Mouse (Mus musculus): ENCODE data around the gene Zfp689. TPM values are rescaled to one million over a fixed set of nuclear protein-coding genes. Genes with fewer than 3 reads are reported as not detected.
A peak's percentile ranks its signal among the peaks of the same experiment; 100 is the strongest.
"Not testable (repeated sequence)": the region's sequence is repeated elsewhere in the genome, so short reads cannot be mapped to it uniquely, and the experiment has no call there.

Zfp689 gene
- polyA plus RNA-seq, 1 experiment from 2014 or later: 12.6 TPM

GRCm38 (mm10) chr7:127458371-127459122, 9.6 kb upstream of the Zfp689 start:
- H3K9me3 ChIP-seq (ENCODE audit: control insufficient read depth, low read length); ATAC-seq (ENCODE audit: low FRiP score); H3K9ac ChIP-seq (ENCODE audit: low read length); H3K27ac ChIP-seq (ENCODE audit: low read depth, low read length); H3K27me3 ChIP-seq (ENCODE audit: control insufficient read depth, insufficient read depth, low read length); H3K4me2 ChIP-seq; H3K4me1 ChIP-seq (ENCODE audit: control insufficient read depth, insufficient read depth, low read length); H3K4me3 ChIP-seq (ENCODE audit: low read depth, low read length): not testable (repeated sequence)
- peaks cover 14% of the 10 kb centered on the region for H3K36me3 ChIP-seq (ENCODE audit: control insufficient read depth, insufficient read depth, low read length)
- 82% methylated on average over 3 of the region's 3 CpGs for WGBS
- peak; percentile 62 for DNase-seq (ENCODE audit: low spot score, missing footprints)

GRCm38 (mm10) chr7:127454905-127455304, 5.9 kb upstream of the Zfp689 start:
- Histone ChIP-seq H3K36me3 (ENCODE audit: control insufficient read depth, insufficient read depth, low read length) (peaks cover 20% of the 10 kb centered on the region), H3K9me3 (ENCODE audit: control insufficient read depth, low read length) (no peaks in the 10 kb centered on the region; the same call in 1 of the 2 replicates), H3K27me3 (ENCODE audit: control insufficient read depth, insufficient read depth, low read length) (no peaks in the 10 kb centered on the region), H3K9ac (ENCODE audit: low read length) (no peak overlapping the region), H3K27ac (ENCODE audit: low read depth, low read length) (no peak overlapping the region), H3K4me3 (ENCODE audit: low read depth, low read length) (no peak overlapping the region), H3K4me1 (ENCODE audit: control insufficient read depth, insufficient read depth, low read length) (peaks cover 20% of the 10 kb centered on the region), H3K4me2 (no peak overlapping the region)
- DNase-seq (ENCODE audit: low spot score, missing footprints) (no peak), ATAC-seq (ENCODE audit: low FRiP score) (no peak)
- WGBS: 94% methylated on average over 7 of the region's 7 CpGs

GRCm38 (mm10) chr7:127453056-127453455, 4.1 kb upstream of the Zfp689 start:
- H3K36me3 ChIP-seq (ENCODE audit: control insufficient read depth, insufficient read depth, low read length): peaks cover 20% of the 10 kb centered on the region
- H3K4me3 ChIP-seq (ENCODE audit: low read depth, low read length): no peak overlapping the region
- WGBS: 95% methylated on average over 2 of the region's 2 CpGs
- no peaks in the 10 kb centered on the region for H3K27me3 ChIP-seq (ENCODE audit: control insufficient read depth, insufficient read depth, low read length)
- H3K4me2 ChIP-seq: no peak overlapping the region
- no peak overlapping the region for H3K9ac ChIP-seq (ENCODE audit: low read length)
- H3K27ac ChIP-seq (ENCODE audit: low read depth, low read length): no peak overlapping the region
- ATAC-seq (ENCODE audit: low FRiP score) (no peak), DNase-seq (ENCODE audit: low spot score, missing footprints) (no peak)
- H3K4me1 ChIP-seq (ENCODE audit: control insufficient read depth, insufficient read depth, low read length): peaks cover 24% of the 10 kb centered on the region
- no peaks in the 10 kb centered on the region; the same call in 1 of the 2 replicates for H3K9me3 ChIP-seq (ENCODE audit: control insufficient read depth, low read length)

- no peak overlapping the region for H3K27ac ChIP-seq (ENCODE audit: low read depth, low read length)
- no peak for ATAC-seq (ENCODE audit: low FRiP score)
- no peaks in the 10 kb centered on the region for H3K27me3 ChIP-seq (ENCODE audit: control insufficient read depth, insufficient read depth, low read length)
- H3K36me3 ChIP-seq (ENCODE audit: control insufficient read depth, insufficient read depth, low read length): peaks cover 14% of the 10 kb centered on the region
- H3K9me3 ChIP-seq (ENCODE audit: control insufficient read depth, low read length): no peaks in the 10 kb centered on the region
- peak overlapping the region; percentile 65 for H3K4me2 ChIP-seq
- H3K9ac ChIP-seq (ENCODE audit: low read length): peak overlapping the region; percentile 52
- DNase-seq (ENCODE audit: low spot score, missing footprints): no peak
- peaks cover 28% of the 10 kb centered on the region for H3K4me1 ChIP-seq (ENCODE audit: control insufficient read depth, insufficient read depth, low read length)
- peak overlapping the region; percentile 85 for H3K4me3 ChIP-seq (ENCODE audit: low read depth, low read length)
- WGBS: 87% methylated on average over 7 of the region's 7 CpGs
Observed at GRCm38 (mm10) chr7:127449966-127450365, 1.0 kb upstream of the Zfp689 start.

GRCm38 (mm10) chr7:127443976-127444375, 5.0 kb downstream of the Zfp689 start:
- Histone ChIP-seq H3K4me1 (ENCODE audit: control insufficient read depth, insufficient read depth, low read length) (peaks cover 4% of the 10 kb centered on the region; the same call in 1 of the 2 replicates), H3K9me3 (ENCODE audit: control insufficient read depth, low read length) (no peaks in the 10 kb centered on the region), H3K27me3 (ENCODE audit: control insufficient read depth, insufficient read depth, low read length) (no peaks in the 10 kb centered on the region), H3K27ac (ENCODE audit: low read depth, low read length) (no peak overlapping the region), H3K4me2 (no peak overlapping the region), H3K9ac (ENCODE audit: low read length) (no peak overlapping the region), H3K36me3 (ENCODE audit: control insufficient read depth, insufficient read depth, low read length) (peaks cover 31% of the 10 kb centered on the region), H3K4me3 (ENCODE audit: low read depth, low read length) (no peak overlapping the region)
- no peak for DNase-seq (ENCODE audit: low spot score, missing footprints)
- ATAC-seq (ENCODE audit: low FRiP score): no peak
- WGBS: 95% methylated on average over 18 of the region's 20 CpGs

- Histone ChIP-seq H3K27me3 (ENCODE audit: control insufficient read depth, insufficient read depth, low read length) (no peaks in the 10 kb centered on the region), H3K27ac (ENCODE audit: low read depth, low read length) (no peak overlapping the region), H3K36me3 (ENCODE audit: control insufficient read depth, insufficient read depth, low read length) (peaks cover 9% of the 10 kb centered on the region), H3K4me2 (no peak overlapping the region), H3K4me1 (ENCODE audit: control insufficient read depth, insufficient read depth, low read length) (no peaks in the 10 kb centered on the region), H3K9ac (ENCODE audit: low read length) (no peak overlapping the region), H3K9me3 (ENCODE audit: control insufficient read depth, low read length) (peaks cover 6% of the 10 kb centered on the region), H3K4me3 (ENCODE audit: low read depth, low read length) (no peak overlapping the region)
- DNase-seq (ENCODE audit: low spot score, missing footprints): no peak
- ATAC-seq (ENCODE audit: low FRiP score): no peak
- 91% methylated on average over 3 of the region's 3 CpGs for WGBS
Observed at GRCm38 (mm10) chr7:127437724-127438123, 11.2 kb downstream of the Zfp689 start.

- DNase-seq (ENCODE audit: low spot score, missing footprints): no peak
- Histone ChIP-seq H3K4me3 (ENCODE audit: low read depth, low read length) (no peak overlapping the region), H3K27me3 (ENCODE audit: control insufficient read depth, insufficient read depth, low read length) (no peaks in the 10 kb centered on the region), H3K9ac (ENCODE audit: low read length) (no peak overlapping the region), H3K36me3 (ENCODE audit: control insufficient read depth, insufficient read depth, low read length) (no peaks in the 10 kb centered on the region), H3K9me3 (ENCODE audit: control insufficient read depth, low read length) (peaks cover 6% of the 10 kb centered on the region), H3K27ac (ENCODE audit: low read depth, low read length) (no peak overlapping the region), H3K4me2 (no peak overlapping the region), H3K4me1 (ENCODE audit: control insufficient read depth, insufficient read depth, low read length) (no peaks in the 10 kb centered on the region)
- ATAC-seq (ENCODE audit: low FRiP score): no peak
- 94% methylated on average over 4 of the region's 4 CpGs for WGBS
Observed at GRCm38 (mm10) chr7:127435206-127435605, 13.8 kb downstream of the Zfp689 start.

GRCm38 (mm10) chr7:127426354-127426753, 22.6 kb downstream of the Zfp689 start:
- Histone ChIP-seq H3K4me2 (no peak overlapping the region), H3K27me3 (ENCODE audit: control insufficient read depth, insufficient read depth, low read length) (peaks cover 7% of the 10 kb centered on the region; the same call in 1 of the 2 replicates), H3K9ac (ENCODE audit: low read length) (no peak overlapping the region), H3K4me1 (ENCODE audit: control insufficient read depth, insufficient read depth, low read length) (peaks cover 1% of the 10 kb centered on the region), H3K9me3 (ENCODE audit: control insufficient read depth, low read length) (no peaks in the 10 kb centered on the region), H3K36me3 (ENCODE audit: control insufficient read depth, insufficient read depth, low read length) (no peaks in the 10 kb centered on the region), H3K27ac (ENCODE audit: low read depth, low read length) (no peak overlapping the region), H3K4me3 (ENCODE audit: low read depth, low read length) (no peak overlapping the region)
- 77% methylated on average over 3 of the region's 3 CpGs for WGBS
- no peak for ATAC-seq (ENCODE audit: low FRiP score)
- DNase-seq (ENCODE audit: low spot score, missing footprints): no peak

GRCm38 (mm10) chr7:127425911-127426310, 23.0 kb downstream of the Zfp689 start:
- no peak for ATAC-seq (ENCODE audit: low FRiP score)
- H3K9me3 ChIP-seq (ENCODE audit: control insufficient read depth, low read length): no peaks in the 10 kb centered on the region
- H3K4me2 ChIP-seq: no peak overlapping the region
- no peak overlapping the region for H3K27ac ChIP-seq (ENCODE audit: low read depth, low read length)
- no peak overlapping the region for H3K4me3 ChIP-seq (ENCODE audit: low read depth, low read length)
- 90% methylated on average over 2 of the region's 2 CpGs for WGBS
- no peak overlapping the region for H3K9ac ChIP-seq (ENCODE audit: low read length)
- H3K4me1 ChIP-seq (ENCODE audit: control insufficient read depth, insufficient read depth, low read length): peaks cover 6% of the 10 kb centered on the region
- DNase-seq (ENCODE audit: low spot score, missing footprints): no peak
- H3K36me3 ChIP-seq (ENCODE audit: control insufficient read depth, insufficient read depth, low read length): no peaks in the 10 kb centered on the region
- H3K27me3 ChIP-seq (ENCODE audit: control insufficient read depth, insufficient read depth, low read length): peaks cover 7% of the 10 kb centered on the region; the same call in 1 of the 2 replicates

All from midbrain, embryonic 11.5 days (tissue).